Mouse (Mus musculus): ENCODE results near the gene Lhfpl2. TPM values are rescaled to one million over a fixed set of nuclear protein-coding genes. Genes with fewer than 3 reads are reported as not detected.

Gene Lhfpl2
- total and polyA plus RNA-seq, 2 experiments from 2014 or later: 15.3 to 32.1 TPM

DNA sequence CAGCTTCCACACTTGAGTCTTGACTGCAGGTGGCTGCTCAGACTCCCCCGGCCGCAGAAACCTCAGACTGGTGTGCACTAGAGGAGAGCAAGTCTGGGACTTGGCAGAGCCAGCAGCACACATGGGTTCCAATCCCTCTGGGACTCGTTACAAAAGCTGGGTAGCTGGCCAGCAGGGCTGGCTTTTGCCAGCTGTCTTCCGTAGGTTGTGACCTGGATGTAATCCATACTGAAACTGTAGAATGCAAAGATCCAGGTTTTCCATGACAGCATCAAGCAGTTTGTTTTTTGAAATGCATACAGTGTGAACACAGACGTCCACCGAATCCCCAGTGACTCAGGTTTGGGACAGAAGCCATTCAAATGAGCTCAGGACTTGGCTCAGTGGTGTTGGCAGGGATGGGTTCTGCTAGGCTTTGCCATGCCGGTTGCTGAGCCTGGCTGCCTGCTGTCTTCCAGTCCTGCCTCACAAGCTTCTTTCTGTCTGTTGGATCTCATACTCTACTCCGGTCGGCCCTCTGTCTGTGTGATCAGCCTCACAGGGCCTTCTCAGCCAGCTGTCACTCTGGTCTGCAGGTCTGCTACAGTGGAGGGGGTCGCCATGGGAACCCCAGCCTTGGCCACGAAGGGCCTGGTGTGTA lies 120.9 kb downstream of the Lhfpl2 start:
- DNase-seq (ENCODE audit: low spot score): peak; percentile 89
- Histone ChIP-seq H3K4me3 (ENCODE audit: low read length) (no peak overlapping the region), H3K9ac (replicated peaks; ENCODE audit: low read length) (no peak overlapping the region; the same call in 1 of the 2 replicates), H3K36me3 (ENCODE audit: insufficient read depth, low read length) (no peaks in the 10 kb centered on the region), H3K27me3 (ENCODE audit: insufficient read depth, low read length) (no peaks in the 10 kb centered on the region), H3K9me3 (ENCODE audit: low read length) (no peaks in the 10 kb centered on the region), H3K27ac (peak overlapping the region; percentile 77), H3K4me2 (ENCODE audit: low read depth, low read length) (peak overlapping the region; percentile 30; the same call in 1 of the 2 replicates), H3K4me1 (ENCODE audit: insufficient read depth, low read length) (peaks cover 7% of the 10 kb centered on the region)
- no peak for TF ChIP-seq CTCF (IDR thresholded peaks at IDR 0.05; ENCODE audit: low read depth)
- 23% methylated on average over 11 of the region's 11 CpGs for WGBS
- ATAC-seq: peak; percentile 92

DNA sequence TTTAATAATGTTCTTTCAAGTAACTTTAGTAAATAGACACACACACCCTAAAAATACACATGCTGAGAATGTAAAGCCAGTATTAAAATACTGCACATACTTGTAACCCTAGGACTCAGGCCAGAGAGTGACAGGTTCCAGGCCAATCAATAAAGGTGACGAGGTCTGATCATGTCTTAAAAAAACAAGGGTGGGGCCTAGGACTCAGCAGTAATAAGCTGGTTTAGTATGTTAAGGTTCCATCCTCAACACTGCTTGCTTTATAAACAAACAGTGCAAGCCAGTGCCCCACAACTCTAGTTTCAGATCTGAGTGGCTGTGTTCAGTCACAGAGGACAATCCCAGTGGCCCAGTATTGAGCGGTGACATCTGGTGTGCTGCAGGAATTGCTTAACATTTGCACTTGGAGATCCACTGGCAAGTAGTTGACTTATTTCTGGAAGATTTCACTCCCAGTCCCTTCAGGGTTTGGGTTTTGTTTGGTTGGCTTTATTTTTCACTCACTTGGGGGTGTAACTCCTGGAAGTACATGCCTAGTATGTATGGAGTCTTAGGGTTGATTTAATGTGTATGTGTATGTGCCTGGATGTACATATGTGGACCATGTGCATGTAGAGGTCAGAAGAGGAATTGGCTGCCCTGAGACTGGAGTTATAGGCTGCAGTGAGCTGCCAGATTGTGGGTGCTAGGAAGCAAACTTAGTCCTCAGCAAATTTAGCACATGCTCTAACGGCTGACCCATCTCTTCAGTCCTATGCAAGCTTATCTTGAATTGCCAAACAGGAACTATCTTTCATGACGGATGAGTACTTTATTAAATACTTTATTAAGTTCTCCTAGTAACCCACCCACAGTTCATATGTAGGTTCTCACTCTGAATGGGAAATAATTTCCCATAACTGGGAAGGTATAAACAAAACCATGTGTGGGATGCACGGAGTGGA lies 123.2 kb downstream of the Lhfpl2 start:
- Histone ChIP-seq H3K9ac (replicated peaks; ENCODE audit: low read length) (no peak overlapping the region), H3K4me3 (ENCODE audit: low read length) (no peak overlapping the region), H3K36me3 (ENCODE audit: insufficient read depth, low read length) (no peaks in the 10 kb centered on the region), H3K4me2 (ENCODE audit: low read depth, low read length) (no peak overlapping the region), H3K9me3 (ENCODE audit: low read length) (no peaks in the 10 kb centered on the region), H3K27me3 (ENCODE audit: insufficient read depth, low read length) (no peaks in the 10 kb centered on the region), H3K4me1 (ENCODE audit: insufficient read depth, low read length) (no peaks in the 10 kb centered on the region), H3K27ac (no peak overlapping the region)
- ATAC-seq: no peak
- no peak for TF ChIP-seq CTCF (IDR thresholded peaks at IDR 0.05; ENCODE audit: low read depth)
- no peak for DNase-seq (ENCODE audit: low spot score)
- WGBS: 79% methylated on average over 5 of the region's 5 CpGs

DNA sequence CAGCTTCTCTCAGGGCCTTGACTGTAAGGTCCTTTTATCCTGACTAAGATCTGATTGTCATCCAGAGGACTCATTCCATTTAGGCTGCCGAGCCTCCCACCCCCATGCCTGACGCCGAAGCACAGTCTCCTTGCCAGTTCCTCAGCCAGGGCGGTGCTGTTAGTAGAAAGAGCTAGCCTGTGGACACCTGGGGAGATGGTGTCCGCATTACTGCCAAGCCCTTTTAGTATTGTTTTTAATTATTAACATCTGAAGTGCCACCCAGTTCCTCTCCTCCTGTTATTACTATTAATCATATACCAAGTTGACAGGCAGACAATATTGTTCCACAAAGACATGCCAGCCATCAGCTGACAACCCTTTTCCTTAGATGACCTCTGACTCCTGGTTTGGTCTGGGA lies 124.4 kb downstream of the Lhfpl2 start:
- no peak overlapping the region for H3K9ac ChIP-seq (replicated peaks; ENCODE audit: low read length)
- H3K9me3 ChIP-seq (ENCODE audit: low read length): no peaks in the 10 kb centered on the region
- TF ChIP-seq CTCF (IDR thresholded peaks at IDR 0.05; ENCODE audit: low read depth): no peak
- H3K27ac ChIP-seq: no peak overlapping the region
- ATAC-seq: no peak
- no peaks in the 10 kb centered on the region for H3K27me3 ChIP-seq (ENCODE audit: insufficient read depth, low read length)
- H3K4me2 ChIP-seq (ENCODE audit: low read depth, low read length): no peak overlapping the region
- H3K36me3 ChIP-seq (ENCODE audit: insufficient read depth, low read length): no peaks in the 10 kb centered on the region
- H3K4me1 ChIP-seq (ENCODE audit: insufficient read depth, low read length): no peaks in the 10 kb centered on the region
- DNase-seq (ENCODE audit: low spot score): no peak
- no peak overlapping the region for H3K4me3 ChIP-seq (ENCODE audit: low read length)
- 72% methylated on average over 5 of the region's 5 CpGs for WGBS

DNA sequence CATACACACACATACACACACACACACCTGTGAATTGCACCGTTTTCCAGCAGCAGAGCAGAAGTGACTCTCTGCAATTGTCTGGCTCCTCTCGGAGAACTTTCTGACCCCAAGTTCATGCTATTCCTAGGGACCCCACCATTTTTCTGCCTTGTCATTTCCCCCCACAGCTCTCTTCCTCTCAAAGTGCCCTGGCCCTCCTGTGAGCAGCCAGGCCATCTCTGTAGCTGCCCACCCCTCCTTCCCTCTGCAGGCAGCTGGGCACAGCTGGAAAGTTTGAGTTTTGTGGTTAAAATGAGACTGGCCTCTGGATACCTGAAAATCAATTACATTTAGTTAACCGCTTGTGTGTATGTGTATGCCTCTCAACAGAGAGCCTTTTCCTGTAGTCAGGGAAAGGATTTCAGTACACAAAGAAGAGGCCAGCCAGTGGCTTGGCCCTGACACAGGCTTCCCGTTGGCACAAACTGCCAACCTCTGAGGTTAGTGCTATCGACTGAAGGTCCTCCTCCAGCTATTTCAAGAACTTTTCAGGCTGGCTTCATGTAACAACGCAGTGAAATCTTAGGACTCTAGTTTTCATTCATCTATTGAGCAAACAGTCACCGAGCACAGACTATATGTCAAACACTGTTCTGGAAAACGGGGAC lies 125.9 kb downstream of the Lhfpl2 start:
- no peaks in the 10 kb centered on the region for H3K9me3 ChIP-seq (ENCODE audit: low read length)
- H3K27me3 ChIP-seq (ENCODE audit: insufficient read depth, low read length): no peaks in the 10 kb centered on the region
- 80% methylated on average over 8 of the region's 8 CpGs for WGBS
- H3K9ac ChIP-seq (replicated peaks; ENCODE audit: low read length): no peak overlapping the region
- H3K36me3 ChIP-seq (ENCODE audit: insufficient read depth, low read length): no peaks in the 10 kb centered on the region
- DNase-seq (ENCODE audit: low spot score): no peak
- no peak overlapping the region for H3K4me3 ChIP-seq (ENCODE audit: low read length)
- ATAC-seq: no peak
- TF ChIP-seq CTCF (IDR thresholded peaks at IDR 0.05; ENCODE audit: low read depth): no peak
- H3K4me2 ChIP-seq (ENCODE audit: low read depth, low read length): no peak overlapping the region
- H3K27ac ChIP-seq: no peak overlapping the region
- H3K4me1 ChIP-seq (ENCODE audit: insufficient read depth, low read length): no peaks in the 10 kb centered on the region

DNA sequence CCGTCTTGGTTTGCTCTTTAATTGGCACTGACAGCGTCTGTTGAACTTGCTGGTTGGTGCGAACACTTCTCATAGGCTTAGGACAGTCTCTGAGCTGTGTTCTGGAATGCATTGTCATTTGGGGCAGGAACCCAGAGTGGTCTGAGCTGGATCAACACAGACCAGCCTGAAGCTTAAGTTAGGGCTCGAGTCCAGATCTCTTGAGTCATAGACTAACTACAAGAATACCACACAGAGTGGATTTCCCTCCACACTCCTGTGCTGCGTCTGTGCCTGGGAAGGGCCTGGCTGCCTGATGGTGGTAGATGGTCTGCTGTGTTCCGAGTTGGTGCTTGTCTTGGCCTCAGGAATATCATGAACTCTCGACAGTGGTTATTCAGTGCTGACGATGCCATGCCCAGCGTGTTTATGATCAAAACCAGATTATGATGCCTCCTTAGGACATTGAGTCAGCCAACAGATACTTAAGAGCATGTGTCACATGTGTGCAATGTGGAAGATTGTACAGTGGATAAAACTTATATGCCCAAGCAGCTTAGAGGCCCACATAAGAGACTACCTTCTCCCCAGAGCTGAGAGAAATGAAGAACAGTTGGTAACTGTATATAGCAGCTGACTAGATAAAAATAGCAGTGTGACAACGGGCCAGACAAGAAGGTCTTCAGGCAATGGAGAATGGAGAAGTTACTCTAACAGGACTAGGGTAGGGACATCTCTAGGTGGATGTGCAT lies 127.3 kb downstream of the Lhfpl2 start:
- no peak overlapping the region for H3K9ac ChIP-seq (replicated peaks; ENCODE audit: low read length)
- 87% methylated on average over 10 of the region's 10 CpGs for WGBS
- H3K4me2 ChIP-seq (ENCODE audit: low read depth, low read length): no peak overlapping the region
- ATAC-seq (no peak), DNase-seq (ENCODE audit: low spot score) (no peak)
- H3K4me1 ChIP-seq (ENCODE audit: insufficient read depth, low read length): no peaks in the 10 kb centered on the region
- H3K27me3 ChIP-seq (ENCODE audit: insufficient read depth, low read length): no peaks in the 10 kb centered on the region
- TF ChIP-seq CTCF (IDR thresholded peaks at IDR 0.05; ENCODE audit: low read depth): no peak
- H3K27ac ChIP-seq: no peak overlapping the region
- no peaks in the 10 kb centered on the region for H3K36me3 ChIP-seq (ENCODE audit: insufficient read depth, low read length)
- H3K4me3 ChIP-seq (ENCODE audit: low read length): no peak overlapping the region
- no peaks in the 10 kb centered on the region for H3K9me3 ChIP-seq (ENCODE audit: low read length)

DNA sequence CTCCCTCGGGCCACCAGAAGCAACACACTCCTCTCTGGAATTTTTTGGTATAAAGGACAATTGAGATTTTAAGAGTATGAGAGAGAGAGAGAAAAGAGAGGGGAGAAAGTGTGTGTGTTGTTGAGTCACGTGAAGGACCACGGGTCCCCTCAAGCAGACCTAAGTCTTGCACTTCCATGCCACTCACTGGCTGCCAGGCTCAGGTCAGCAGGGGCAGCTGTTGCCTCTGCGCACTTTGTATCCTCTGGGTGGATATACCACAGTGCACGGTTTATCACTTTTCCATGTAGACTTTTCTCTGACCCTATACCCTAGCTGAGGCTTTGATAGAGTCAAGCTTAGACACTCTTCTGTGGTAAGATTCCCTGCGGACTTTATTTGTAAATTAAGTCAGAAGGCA lies 128.0 kb downstream of the Lhfpl2 start:
- 90% methylated on average over 5 of the region's 6 CpGs for WGBS
- DNase-seq (ENCODE audit: low spot score): no peak
- Histone ChIP-seq H3K9me3 (ENCODE audit: low read length) (no peaks in the 10 kb centered on the region), H3K4me3 (ENCODE audit: low read length) (no peak overlapping the region), H3K4me2 (ENCODE audit: low read depth, low read length) (no peak overlapping the region), H3K36me3 (ENCODE audit: insufficient read depth, low read length) (no peaks in the 10 kb centered on the region), H3K4me1 (ENCODE audit: insufficient read depth, low read length) (no peaks in the 10 kb centered on the region), H3K9ac (replicated peaks; ENCODE audit: low read length) (no peak overlapping the region), H3K27me3 (ENCODE audit: insufficient read depth, low read length) (no peaks in the 10 kb centered on the region), H3K27ac (no peak overlapping the region)
- no peak for TF ChIP-seq CTCF (IDR thresholded peaks at IDR 0.05; ENCODE audit: low read depth)
- no peak for ATAC-seq

All from hindbrain, postnatal 0 days (tissue).